Mouse (Mus musculus): Measurements from ENCODE around the gene 4930452B06Rik. TPM values are rescaled to one million over a fixed set of nuclear protein-coding genes. Genes with fewer than 3 reads are reported as not detected.

4930452B06Rik gene
- polyA plus RNA-seq, 1 experiment: not detected

- no peak overlapping the region for H3K27ac ChIP-seq (ENCODE audit: insufficient read depth, low read depth, low read length)
- no peak overlapping the region for H3K4me3 ChIP-seq (ENCODE audit: insufficient read depth, low read length)
- no peak for TF ChIP-seq POLR2A (IDR thresholded peaks at IDR 0.05; ENCODE audit: borderline replicate concordance, low read depth, low read length)
- H3K4me1 ChIP-seq (ENCODE audit: control insufficient read depth, insufficient read depth, low read length): no peaks in the 10 kb centered on the region
Observed at GRCm38 (mm10) chr14:8462973-8463372, 203.1 kb downstream of the 4930452B06Rik start.

DNA sequence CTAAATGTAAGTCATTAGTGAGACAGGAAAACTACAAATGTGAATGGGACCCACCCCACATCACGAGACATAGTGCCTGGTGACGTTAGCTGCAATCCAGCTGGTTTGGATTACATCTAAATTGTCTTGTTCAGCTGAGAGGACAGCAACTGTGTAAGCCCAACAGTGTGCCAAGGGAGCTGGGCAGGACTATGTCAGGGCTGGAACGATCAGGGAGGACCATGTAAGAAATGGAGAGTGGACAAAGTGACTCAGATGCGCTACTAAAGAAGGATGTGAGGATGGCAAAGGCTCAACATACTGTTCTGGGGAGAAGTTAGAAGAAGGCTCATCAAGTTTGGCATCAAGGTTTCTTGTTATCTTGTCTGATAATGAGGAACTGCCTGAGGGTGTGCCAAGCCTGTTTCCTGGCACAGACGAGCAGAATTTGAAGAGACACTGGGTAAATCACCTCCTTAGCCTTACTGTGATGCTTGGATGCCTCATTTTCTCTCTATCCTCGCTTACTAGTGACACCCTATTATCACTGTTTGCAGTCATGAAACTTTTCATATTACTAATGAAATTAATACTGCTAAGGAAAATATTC, 203.6 kb downstream of the 4930452B06Rik start:
- no peak overlapping the region for H3K27ac ChIP-seq (ENCODE audit: insufficient read depth, low read depth, low read length)
- no peak overlapping the region for H3K4me3 ChIP-seq (ENCODE audit: insufficient read depth, low read length)
- no peaks in the 10 kb centered on the region for H3K4me1 ChIP-seq (ENCODE audit: control insufficient read depth, insufficient read depth, low read length)
- TF ChIP-seq CTCF (IDR thresholded peaks at IDR 0.05; ENCODE audit: low read depth, low read length): no peak
- TF ChIP-seq POLR2A (IDR thresholded peaks at IDR 0.05; ENCODE audit: borderline replicate concordance, low read depth, low read length): no peak

- Histone ChIP-seq H3K4me1 (ENCODE audit: control insufficient read depth, insufficient read depth, low read length) (no peaks in the 10 kb centered on the region), H3K4me3 (ENCODE audit: insufficient read depth, low read length) (no peak overlapping the region), H3K27ac (ENCODE audit: insufficient read depth, low read depth, low read length) (no peak overlapping the region)
- TF ChIP-seq CTCF (IDR thresholded peaks at IDR 0.05; ENCODE audit: low read depth, low read length): no peak; the same call in 1 of the 2 replicates
- TF ChIP-seq POLR2A (IDR thresholded peaks at IDR 0.05; ENCODE audit: borderline replicate concordance, low read depth, low read length): no peak
Observed at GRCm38 (mm10) chr14:8460226-8461129, 205.6 kb downstream of the 4930452B06Rik start.

DNA sequence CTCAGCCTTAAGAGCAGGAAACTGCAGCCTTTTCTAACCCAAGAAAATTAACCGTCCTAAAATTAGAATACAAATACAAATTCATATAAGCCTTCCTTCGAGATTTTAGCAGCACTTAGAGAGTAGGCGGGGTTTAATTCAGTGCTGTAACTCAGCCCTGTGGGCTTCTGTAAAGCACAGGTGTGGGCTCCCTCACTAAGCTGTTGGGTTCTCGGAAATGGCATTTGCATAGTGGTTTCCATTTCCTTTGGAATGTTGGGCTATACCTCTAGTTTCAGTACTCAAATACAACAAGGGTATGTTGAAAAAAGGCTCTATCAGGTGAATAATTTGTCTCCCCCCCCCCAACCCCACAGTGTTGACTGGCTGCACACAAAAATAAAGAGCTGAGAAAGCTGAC, 206.3 kb downstream of the 4930452B06Rik start:
- Histone ChIP-seq H3K27ac (ENCODE audit: insufficient read depth, low read depth, low read length) (no peak overlapping the region), H3K4me3 (ENCODE audit: insufficient read depth, low read length) (no peak overlapping the region), H3K4me1 (ENCODE audit: control insufficient read depth, insufficient read depth, low read length) (no peaks in the 10 kb centered on the region)
- TF ChIP-seq CTCF (IDR thresholded peaks at IDR 0.05; ENCODE audit: low read depth, low read length) (no peak), POLR2A (IDR thresholded peaks at IDR 0.05; ENCODE audit: borderline replicate concordance, low read depth, low read length) (no peak)

DNA sequence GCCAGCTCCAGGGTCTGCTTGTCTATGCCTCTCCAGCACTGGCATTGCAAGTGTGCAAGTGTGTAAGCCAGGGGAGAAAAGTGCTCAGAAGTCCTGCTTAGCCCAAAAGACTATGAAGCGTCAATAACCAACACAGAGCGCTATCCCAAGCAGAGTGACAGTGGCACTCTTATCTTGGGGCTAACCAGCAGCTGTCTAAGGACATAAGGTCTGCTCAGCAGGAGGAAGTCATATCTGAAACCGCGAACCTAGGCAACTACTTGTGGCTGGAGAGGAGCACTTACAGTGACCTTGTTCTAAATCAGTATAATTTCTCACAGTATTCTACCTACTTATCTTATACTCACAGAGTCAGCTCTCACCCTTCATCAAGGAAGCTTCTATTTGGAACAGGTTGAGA, 214.9 kb downstream of the 4930452B06Rik start:
- H3K4me3 ChIP-seq (ENCODE audit: insufficient read depth, low read length): no peak overlapping the region
- no peak for TF ChIP-seq POLR2A (IDR thresholded peaks at IDR 0.05; ENCODE audit: borderline replicate concordance, low read depth, low read length)
- no peak for TF ChIP-seq CTCF (IDR thresholded peaks at IDR 0.05; ENCODE audit: low read depth, low read length)
- no peaks in the 10 kb centered on the region for H3K4me1 ChIP-seq (ENCODE audit: control insufficient read depth, insufficient read depth, low read length)
- H3K27ac ChIP-seq (ENCODE audit: insufficient read depth, low read depth, low read length): no peak overlapping the region

DNA sequence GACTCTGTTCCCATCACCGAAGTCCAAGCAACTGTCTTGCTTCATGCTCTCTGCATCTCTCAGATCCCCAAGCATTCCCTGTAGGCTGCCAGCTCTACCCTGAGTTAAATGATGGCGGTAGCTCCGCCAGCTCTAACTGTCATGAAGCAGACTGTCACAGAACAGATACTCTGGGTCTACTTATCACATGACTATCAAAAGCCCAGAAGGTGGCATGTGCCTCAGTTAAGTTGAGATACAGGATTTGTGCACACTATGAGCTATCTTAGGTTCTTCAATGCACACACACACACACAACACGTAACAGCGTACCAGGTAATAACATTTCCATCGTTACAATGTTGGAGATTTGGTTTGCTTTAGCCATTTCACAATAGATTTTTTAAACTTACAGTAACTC, 215.7 kb downstream of the 4930452B06Rik start:
- no peak overlapping the region for H3K27ac ChIP-seq (ENCODE audit: insufficient read depth, low read depth, low read length)
- no peaks in the 10 kb centered on the region for H3K4me1 ChIP-seq (ENCODE audit: control insufficient read depth, insufficient read depth, low read length)
- TF ChIP-seq CTCF (IDR thresholded peaks at IDR 0.05; ENCODE audit: low read depth, low read length) (no peak), POLR2A (IDR thresholded peaks at IDR 0.05; ENCODE audit: borderline replicate concordance, low read depth, low read length) (no peak)
- H3K4me3 ChIP-seq (ENCODE audit: insufficient read depth, low read length): no peak overlapping the region

DNA sequence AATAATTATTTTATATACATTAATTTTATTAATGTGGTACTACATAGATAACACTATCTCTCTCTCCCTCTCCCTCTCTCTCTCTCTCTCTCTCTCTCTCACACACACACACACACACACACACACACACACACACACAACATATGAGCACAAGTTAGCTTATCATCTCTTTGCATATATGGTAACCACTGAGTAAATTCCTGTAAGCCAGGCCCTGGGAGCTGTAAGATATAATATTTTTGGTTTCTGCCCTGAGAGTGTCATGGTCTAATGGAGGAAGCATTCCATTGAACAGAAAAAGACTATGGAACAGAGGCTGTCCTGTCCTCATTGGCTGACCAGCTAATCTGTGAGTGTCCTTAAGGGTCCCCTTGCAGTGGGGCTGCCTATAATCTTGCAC, 216.7 kb downstream of the 4930452B06Rik start:
- H3K27ac ChIP-seq (ENCODE audit: insufficient read depth, low read depth, low read length): no peak overlapping the region
- H3K4me1 ChIP-seq (ENCODE audit: control insufficient read depth, insufficient read depth, low read length): no peaks in the 10 kb centered on the region
- no peak for TF ChIP-seq CTCF (IDR thresholded peaks at IDR 0.05; ENCODE audit: low read depth, low read length)
- TF ChIP-seq POLR2A (IDR thresholded peaks at IDR 0.05; ENCODE audit: borderline replicate concordance, low read depth, low read length): no peak
- H3K4me3 ChIP-seq (ENCODE audit: insufficient read depth, low read length): no peak overlapping the region

- Histone ChIP-seq H3K4me1 (ENCODE audit: control insufficient read depth, insufficient read depth, low read length) (no peaks in the 10 kb centered on the region), H3K4me3 (ENCODE audit: insufficient read depth, low read length) (no peak overlapping the region), H3K27ac (ENCODE audit: insufficient read depth, low read depth, low read length) (no peak overlapping the region)
- TF ChIP-seq POLR2A (IDR thresholded peaks at IDR 0.05; ENCODE audit: borderline replicate concordance, low read depth, low read length) (no peak), CTCF (IDR thresholded peaks at IDR 0.05; ENCODE audit: low read depth, low read length) (no peak)
Observed at GRCm38 (mm10) chr14:8447352-8447751, 218.7 kb downstream of the 4930452B06Rik start.

DNA sequence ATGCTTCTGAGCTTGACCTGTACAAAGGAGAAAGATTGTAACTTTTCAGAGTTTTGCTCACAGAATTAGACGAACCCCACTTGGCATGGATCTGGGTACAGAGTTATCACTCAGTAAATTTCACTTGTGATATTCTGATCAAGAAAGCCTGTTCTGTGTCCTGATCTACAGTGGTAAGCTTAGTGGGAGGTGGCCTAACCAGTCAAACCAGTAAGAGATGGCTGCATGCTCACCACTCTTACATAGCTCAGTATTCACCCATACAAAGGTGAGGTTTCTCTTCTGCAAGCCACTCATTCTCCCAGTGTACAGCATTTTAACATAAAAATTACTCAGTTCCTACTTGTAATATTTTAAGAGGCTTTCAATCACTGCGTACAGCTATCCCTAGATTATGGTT, 221.7 kb downstream of the 4930452B06Rik start:
- Histone ChIP-seq H3K4me1 (ENCODE audit: control insufficient read depth, insufficient read depth, low read length) (no peaks in the 10 kb centered on the region), H3K27ac (ENCODE audit: insufficient read depth, low read depth, low read length) (no peak overlapping the region), H3K4me3 (ENCODE audit: insufficient read depth, low read length) (no peak overlapping the region)
- no peak for TF ChIP-seq CTCF (IDR thresholded peaks at IDR 0.05; ENCODE audit: low read depth, low read length)
- TF ChIP-seq POLR2A (IDR thresholded peaks at IDR 0.05; ENCODE audit: borderline replicate concordance, low read depth, low read length): no peak

- Histone ChIP-seq H3K27ac (ENCODE audit: insufficient read depth, low read depth, low read length) (no peak overlapping the region), H3K4me3 (ENCODE audit: insufficient read depth, low read length) (no peak overlapping the region), H3K4me1 (ENCODE audit: control insufficient read depth, insufficient read depth, low read length) (no peaks in the 10 kb centered on the region)
- TF ChIP-seq CTCF (IDR thresholded peaks at IDR 0.05; ENCODE audit: low read depth, low read length) (no peak), POLR2A (IDR thresholded peaks at IDR 0.05; ENCODE audit: borderline replicate concordance, low read depth, low read length) (no peak)
Observed at GRCm38 (mm10) chr14:8442691-8443090, 223.3 kb downstream of the 4930452B06Rik start.
